Mouse (Mus musculus): ENCODE measurements around the gene Hoxb4.

- TF ChIP-seq CTCF (IDR thresholded peaks at IDR 0.05; ENCODE audit: extremely low read depth, insufficient read depth, insufficient read length, insufficient replicate concordance) (no peak), POLR2A (IDR thresholded peaks at IDR 0.05; ENCODE audit: low read depth, low read length) (no peak)
Measured at GRCm38 (mm10) chr11:96285771-96286738, 32.0 kb upstream of the Hoxb4 start, which contains the start of gene Hoxb7.

All from spleen, adult 2 months (tissue).